Mouse (Mus musculus): ENCODE measurements at regions not wholly inside any gene's neighbourhood (a gene's known extent, or its start where the extent isn't known, plus 50 kb on each side); places are given as distances from the start of the nearest gene placed in this dataset.
"Not testable (repeated sequence)": the region's sequence is repeated elsewhere in the genome, so short reads cannot be mapped to it uniquely, and the experiment has no call there.

DNA sequence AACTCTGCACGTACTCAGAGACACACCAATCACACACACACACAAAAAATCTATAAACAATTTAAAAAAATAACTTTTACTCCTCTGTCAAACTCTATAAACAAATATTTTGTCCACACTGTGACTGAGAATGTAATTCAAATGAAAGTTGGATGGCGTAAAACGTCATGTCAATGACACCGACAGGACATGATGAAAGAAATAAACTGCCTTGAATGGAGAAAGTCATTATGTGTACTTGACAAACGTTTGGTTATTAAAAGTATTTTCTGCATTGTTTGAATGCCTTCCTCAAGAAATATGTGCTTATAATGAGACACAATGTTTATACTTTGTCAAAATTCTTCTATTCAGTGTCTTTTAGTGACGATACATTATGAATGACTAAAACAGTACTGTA lies 1171.6 kb upstream of the Pcdh20 start:
- no peak for DNase-seq

DNA sequence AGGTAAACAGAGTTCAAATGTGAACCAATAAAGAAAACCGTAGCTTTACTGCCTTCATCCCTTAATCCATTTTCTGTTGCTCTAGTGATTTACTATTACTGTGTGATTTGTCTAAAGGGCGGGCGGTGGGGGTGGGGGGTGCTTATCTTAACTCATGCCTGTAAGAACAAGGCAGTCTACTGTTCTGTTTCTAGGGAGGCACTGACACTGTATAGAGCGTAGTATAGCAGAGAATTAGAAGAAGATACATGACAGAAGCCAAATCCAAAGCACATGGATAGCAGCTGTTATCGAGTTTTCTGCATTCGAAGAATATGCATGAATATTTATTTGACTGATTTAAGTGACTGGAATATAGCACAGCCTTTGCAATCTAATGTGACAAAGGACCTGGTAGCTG lies 1168.1 kb upstream of the Pcdh20 start:
- DNase-seq = peak; percentile 0

DNA sequence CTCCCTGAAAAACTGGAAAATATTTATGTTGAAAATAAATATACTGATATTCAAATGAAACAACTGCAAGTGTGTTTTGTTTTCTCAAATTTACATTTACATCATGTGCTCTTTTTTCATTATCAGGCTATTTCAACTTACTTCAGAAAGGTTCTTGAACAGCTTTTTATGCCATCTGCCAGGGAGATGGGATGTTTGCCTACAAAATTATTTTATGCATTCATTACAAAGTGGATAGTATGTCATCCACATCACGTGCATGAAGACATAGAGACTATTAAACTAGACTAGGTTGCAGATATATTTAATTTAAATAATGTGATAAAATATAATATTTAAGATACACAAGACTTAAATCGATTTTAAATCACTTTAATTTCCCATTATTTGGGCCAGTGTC lies 1165.5 kb upstream of the Pcdh20 start:
- no peak for DNase-seq

GRCm38 (mm10) chr14:89634559-89635124 lies 1163.4 kb upstream of the Pcdh20 start:
- DNase-seq = peak; percentile 1

DNA sequence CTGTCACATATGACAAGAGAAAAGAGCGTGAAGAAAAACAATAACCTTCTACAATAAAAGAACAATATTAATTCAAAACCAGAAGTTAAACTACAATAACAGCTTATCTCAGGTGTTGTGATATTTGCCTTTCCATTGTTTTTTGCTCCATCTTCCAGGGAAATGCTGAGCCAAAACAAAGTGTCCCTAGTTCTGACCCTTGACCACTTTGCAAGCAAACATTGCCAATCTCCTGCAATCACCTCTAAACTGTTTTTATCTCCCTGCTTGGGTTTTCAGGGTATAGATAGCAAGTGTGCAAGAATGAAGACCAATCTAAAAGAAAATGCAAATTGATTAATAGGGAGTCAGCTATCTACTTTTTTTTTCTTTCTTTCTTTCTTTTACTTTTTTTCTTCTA lies 1162.5 kb upstream of the Pcdh20 start:
- DNase-seq = no peak

GRCm38 (mm10) chr14:89610670-89611069 lies 1139.5 kb upstream of the Pcdh20 start:
- no peak for DNase-seq

DNA sequence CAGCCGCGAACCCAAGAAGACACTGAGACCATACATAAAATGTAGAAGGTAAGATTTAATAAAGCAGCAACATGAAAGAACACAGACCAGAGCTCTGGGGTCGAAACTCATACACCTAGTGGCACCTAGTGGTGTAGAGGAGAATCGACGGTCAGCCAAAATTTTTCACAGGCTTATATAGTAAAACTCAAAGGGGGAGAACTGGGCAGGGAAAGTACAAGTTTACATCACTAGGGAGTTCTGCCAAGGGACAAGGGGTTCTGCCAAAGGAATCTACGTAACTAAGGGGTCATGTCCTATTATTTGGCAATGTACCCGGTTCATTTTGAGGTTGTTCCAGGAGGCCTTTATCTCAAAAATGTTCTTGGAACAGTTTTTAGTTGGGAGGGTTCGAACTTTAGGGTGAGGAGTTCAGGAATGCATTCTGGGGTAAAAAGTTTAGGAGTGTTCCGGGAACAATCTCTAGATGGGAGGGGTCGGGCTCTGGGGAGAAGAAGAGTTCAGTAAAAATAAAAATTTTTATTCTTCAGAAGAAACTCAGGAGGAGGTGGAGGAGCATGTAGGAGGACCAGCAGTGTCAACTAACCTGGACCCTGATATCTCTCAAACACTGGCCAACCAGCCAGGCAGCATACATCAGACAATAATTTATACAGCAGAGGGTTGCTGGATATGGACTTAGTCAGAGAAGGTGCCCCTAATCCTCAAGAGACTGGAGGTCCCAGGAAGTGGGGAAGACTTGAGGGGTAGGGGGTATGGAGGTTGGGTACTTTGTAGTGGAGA lies 1138.7 kb upstream of the Pcdh20 start:
- DNase-seq = not testable (repeated sequence)

GRCm38 (mm10) chr14:89607550-89607949 lies 1136.4 kb upstream of the Pcdh20 start:
- DNase-seq = no peak

GRCm38 (mm10) chr14:89597812-89598211 lies 1126.6 kb upstream of the Pcdh20 start:
- no peak for DNase-seq

DNA sequence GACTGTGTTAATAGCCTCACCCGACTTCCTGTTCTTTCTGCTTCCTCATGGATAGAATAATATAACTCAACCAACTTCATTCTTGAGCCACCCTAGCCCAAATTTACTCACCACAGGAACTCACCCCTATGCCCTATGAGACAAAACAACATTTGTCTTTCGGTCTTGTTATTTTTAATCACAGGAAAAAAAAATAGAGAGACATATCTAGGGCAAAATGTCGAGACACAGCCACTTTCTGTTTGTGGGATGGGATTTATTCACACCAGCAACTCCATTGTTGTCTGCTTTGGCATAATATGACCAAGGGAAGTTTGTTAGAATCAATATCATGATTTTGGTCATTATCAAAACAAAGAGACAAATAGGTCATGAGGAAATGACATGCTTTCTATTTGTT lies 1102.4 kb upstream of the Pcdh20 start:
- DNase-seq = no peak

- DNase-seq = no peak
Measured at GRCm38 (mm10) chr14:89571703-89572102, 1100.5 kb upstream of the Pcdh20 start.

- DNase-seq = no peak
Measured at GRCm38 (mm10) chr14:89559822-89560477, 1088.8 kb upstream of the Pcdh20 start.

DNA sequence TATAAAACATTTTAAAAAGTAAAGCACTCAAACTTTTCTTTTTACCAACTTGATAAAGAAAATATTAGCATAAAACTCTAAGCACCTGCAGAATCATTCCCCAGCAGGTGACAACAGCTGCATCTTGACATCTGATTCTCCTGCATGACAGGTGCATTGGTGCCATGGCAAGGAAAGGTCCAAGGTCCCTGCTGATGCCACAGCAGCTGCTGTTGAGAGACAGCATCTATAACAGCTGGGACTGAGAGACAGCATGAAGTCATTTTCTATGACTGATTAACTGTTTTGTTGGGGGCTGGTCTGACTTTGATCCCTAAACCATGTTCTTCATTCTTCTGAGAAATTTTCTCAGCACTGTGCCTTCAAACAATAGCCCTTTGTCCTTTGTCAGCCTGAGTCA lies 1086.1 kb upstream of the Pcdh20 start:
- peak; percentile 15 for DNase-seq

DNA sequence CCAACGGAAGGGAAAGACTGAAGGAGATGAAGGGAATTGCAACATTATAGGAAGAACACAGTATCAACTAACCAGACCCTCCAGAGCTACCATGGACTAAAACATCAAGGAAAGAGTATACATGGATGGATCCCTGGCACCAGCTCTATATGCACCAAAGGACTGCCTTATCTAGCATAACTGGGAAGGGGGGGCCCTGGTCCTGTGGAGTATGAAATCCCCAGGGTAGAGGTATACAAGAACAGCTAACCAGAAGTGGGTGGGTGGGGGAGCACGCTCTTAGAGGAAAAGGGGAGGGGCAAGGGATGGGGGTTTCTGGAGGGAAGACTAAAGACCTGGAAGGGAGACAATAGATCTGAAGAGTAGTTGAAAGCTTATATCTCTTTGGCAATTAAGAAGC lies 1085.0 kb upstream of the Pcdh20 start:
- no peak for DNase-seq

GRCm38 (mm10) chr14:89554127-89554526 lies 1082.9 kb upstream of the Pcdh20 start:
- DNase-seq = no peak
